Mouse (Mus musculus) liver, embryonic 16.5 days (tissue): ENCODE measurements around the gene Krt28. TPM values are rescaled to one million over a fixed set of nuclear protein-coding genes. Genes with fewer than 3 reads are reported as not detected.

Experiments
- ATAC-seq: fragments of 200-750 bp; cut with Nextera tagmentation; 2 replicates; pipeline ENCODE4 v1.8.0; 2017; ENCODE audit warnings: low read depth, mild to moderate bottlenecking, moderate number of reproducible peaks, moderate library complexity
- H3K27ac ChIP-seq: fragments of 300-500 bp; sonication (generic); 2 replicates; pipeline ENCODE4 v1.5.1; 2014; ENCODE audit warnings: mild to moderate bottlenecking, low read length
- H3K27me3 ChIP-seq: fragments of 300-500 bp; sonication (generic); 2 replicates; pipeline ENCODE4 v1.6.1; 2014; ENCODE audit warnings: low read depth, low read length, mixed read lengths; ENCODE audit not compliant: control insufficient read depth, insufficient read depth
- H3K36me3 ChIP-seq: fragments of 300-500 bp; sonication (generic); 2 replicates; pipeline ENCODE4 v1.6.1; 2014; ENCODE audit warnings: mild to moderate bottlenecking; ENCODE audit not compliant: control insufficient read depth, insufficient read depth
- H3K4me1 ChIP-seq: fragments of 300-500 bp; sonication (generic); 2 replicates; pipeline ENCODE4 v1.6.1; 2014; ENCODE audit warnings: low read depth, low read length, mixed read lengths; ENCODE audit not compliant: control insufficient read depth
- H3K4me2 ChIP-seq: fragments of 300-500 bp; sonication (generic); 2 replicates; pipeline ENCODE4 v1.6.1; 2014; ENCODE audit warnings: low read depth, low read length, mixed read lengths
- H3K4me3 ChIP-seq: fragments of 300-500 bp; sonication (generic); 2 replicates; pipeline ENCODE4 v1.5.1; 2014; ENCODE audit warnings: low read depth, mild to moderate bottlenecking, low read length
- H3K9ac ChIP-seq: fragments of 300-500 bp; sonication (generic); 2 replicates; pipeline ENCODE4 v1.6.1; 2014; ENCODE audit warnings: low read depth, low read length
- H3K9me3 ChIP-seq: fragments of 300-500 bp; sonication (generic); replicated peaks from 2 replicates; pipeline ENCODE4 v1.6.1; 2016; ENCODE audit warnings: low read length; ENCODE audit not compliant: control insufficient read depth
- WGBS: fragments of 180-500 bp; shearing (Covaris S2); extraction: QIAGEN DNeasy Blood & Tissue Kit; methylation state at CpG from one replicate; pipeline ENCODE4 v1.1.7; 2014; ENCODE audit not compliant: insufficient replicate concordance; 5-methylcytosine and 5-hydroxymethylcytosine counted together
- polyA plus RNA-seq: library from polyadenylated mRNA; unstranded; fragments of >200 nt; fragmentation: Nextera tagmentation; extraction: Ambion mirVana; gene quantifications from 2 replicates; pipeline ENCODE4 v1.2.1, GENCODE M21; 2015

The Krt28 gene
- polyA plus RNA-seq, 1 experiment from 2014 or later: not detected

DNA sequence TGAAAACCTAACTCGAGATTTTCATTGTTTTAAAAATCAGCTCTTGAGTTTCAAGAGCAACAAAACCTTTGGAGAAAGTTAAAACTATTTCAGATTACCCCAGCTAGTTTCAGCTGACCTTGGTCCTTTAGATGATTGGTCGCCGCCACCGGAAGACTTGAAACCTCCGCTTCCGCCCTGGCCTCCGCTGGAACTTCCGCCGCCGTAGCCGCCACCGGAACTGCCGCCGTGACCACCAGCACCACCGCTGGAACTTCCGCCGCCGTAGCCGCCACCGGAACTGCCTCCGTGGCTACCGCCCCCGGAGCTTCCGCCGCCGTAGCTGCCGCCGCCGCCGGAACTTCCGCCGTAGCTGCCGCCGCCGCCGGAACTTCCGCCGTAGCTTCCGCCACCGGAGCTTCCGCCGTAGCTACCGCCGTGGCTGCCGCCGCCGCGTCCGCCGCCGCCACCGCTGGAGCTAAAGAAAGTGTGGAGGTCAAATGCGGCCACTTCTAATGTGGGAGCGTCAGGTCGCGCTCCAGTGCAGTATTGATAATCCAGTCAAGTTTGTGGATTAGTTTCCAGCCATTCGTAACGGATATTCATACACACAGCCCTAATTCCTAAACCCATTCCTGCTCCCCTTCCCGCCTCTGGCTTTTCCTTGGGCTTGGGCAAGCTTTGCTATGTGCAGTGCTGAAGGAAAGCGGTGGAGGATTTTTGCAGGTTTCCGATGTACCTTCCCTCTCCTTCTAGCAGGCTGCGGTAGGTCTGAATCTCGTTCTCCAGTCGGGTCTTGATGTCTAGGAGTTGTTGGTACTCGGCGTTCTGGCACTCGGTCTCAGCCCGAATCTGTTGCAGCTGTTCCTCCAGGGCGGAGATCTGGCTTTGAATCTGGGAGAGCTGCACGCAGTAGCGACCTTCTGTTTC lies 11.4 kb upstream of the Krt28 start:
- WGBS: 2% methylated on average over 71 of the region's 71 CpGs
- peak overlapping the region; percentile 71 for H3K4me2 ChIP-seq
- peak overlapping the region; percentile 55 for H3K9ac ChIP-seq
- H3K27ac ChIP-seq: peak overlapping the region; percentile 89
- H3K4me3 ChIP-seq: peak overlapping the region; percentile 64
- ATAC-seq: peak; percentile 83
- H3K4me1 ChIP-seq: no peaks in the 10 kb centered on the region; the same call in 1 of the 2 replicates
- H3K27me3 ChIP-seq: no peaks in the 10 kb centered on the region
- no peaks in the 10 kb centered on the region for H3K36me3 ChIP-seq
- H3K9me3 ChIP-seq: no peaks in the 10 kb centered on the region

DNA sequence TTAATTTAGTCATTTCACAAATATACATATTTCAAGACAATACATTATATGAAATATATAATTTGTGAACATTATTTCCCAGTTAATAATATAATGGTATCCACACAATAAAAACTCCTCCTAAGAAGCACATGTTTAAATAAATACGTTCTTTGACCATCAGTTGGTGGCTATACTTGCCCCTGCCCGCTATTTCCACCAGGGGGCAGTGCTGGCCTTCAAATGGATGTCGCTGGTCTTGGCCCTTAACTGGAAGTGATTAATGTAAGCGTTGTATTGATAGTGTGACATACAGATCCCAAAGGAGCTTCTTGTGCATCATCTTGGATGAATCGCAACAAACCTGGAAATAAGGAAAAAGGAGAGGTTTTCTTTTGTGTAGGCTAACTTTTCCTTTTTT lies 4.9 kb upstream of the Krt28 start:
- H3K9me3 ChIP-seq: no peaks in the 10 kb centered on the region
- no peak overlapping the region for H3K9ac ChIP-seq
- no peak overlapping the region for H3K27ac ChIP-seq
- WGBS: 9% methylated on average over 5 of the region's 5 CpGs
- H3K4me1 ChIP-seq: no peaks in the 10 kb centered on the region
- H3K27me3 ChIP-seq: no peaks in the 10 kb centered on the region
- no peaks in the 10 kb centered on the region for H3K36me3 ChIP-seq
- H3K4me2 ChIP-seq: no peak overlapping the region
- no peak for ATAC-seq
- no peak overlapping the region for H3K4me3 ChIP-seq

DNA sequence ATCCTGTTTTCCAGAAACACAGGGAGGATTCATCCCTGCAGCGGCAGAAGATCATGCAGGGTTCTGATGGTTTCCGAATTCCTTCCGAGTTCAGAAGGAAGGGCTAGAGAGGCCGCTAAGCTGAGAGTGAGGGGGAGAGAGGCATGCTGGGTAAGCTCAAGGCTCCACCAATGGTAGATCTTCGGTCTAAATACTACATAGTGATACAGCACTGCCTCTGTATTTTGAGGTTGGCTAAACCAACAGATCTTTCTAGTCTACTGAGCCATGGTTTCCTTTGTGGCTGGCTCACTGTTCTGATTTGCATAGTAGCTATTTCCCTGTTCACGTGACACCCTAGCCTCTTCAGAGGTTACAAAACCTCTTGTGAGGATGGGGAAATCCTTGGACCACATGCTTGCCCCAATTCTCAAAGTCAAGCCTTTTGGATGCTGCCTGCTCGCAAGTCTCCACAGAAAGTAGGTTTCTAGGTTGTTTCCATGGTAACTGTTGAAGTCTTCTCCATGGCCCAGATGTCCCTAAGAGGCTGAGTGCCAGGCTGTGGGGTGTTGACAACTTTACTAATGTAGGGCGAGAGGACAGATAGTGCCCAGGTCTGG lies 4.8 kb downstream of the Krt28 start:
- Histone ChIP-seq H3K4me1 (no peaks in the 10 kb centered on the region), H3K9ac (no peak overlapping the region), H3K9me3 (no peaks in the 10 kb centered on the region), H3K36me3 (no peaks in the 10 kb centered on the region), H3K4me3 (no peak overlapping the region), H3K27ac (no peak overlapping the region), H3K27me3 (no peaks in the 10 kb centered on the region), H3K4me2 (no peak overlapping the region)
- ATAC-seq: no peak
- WGBS: 62% methylated on average over 8 of the region's 8 CpGs

DNA sequence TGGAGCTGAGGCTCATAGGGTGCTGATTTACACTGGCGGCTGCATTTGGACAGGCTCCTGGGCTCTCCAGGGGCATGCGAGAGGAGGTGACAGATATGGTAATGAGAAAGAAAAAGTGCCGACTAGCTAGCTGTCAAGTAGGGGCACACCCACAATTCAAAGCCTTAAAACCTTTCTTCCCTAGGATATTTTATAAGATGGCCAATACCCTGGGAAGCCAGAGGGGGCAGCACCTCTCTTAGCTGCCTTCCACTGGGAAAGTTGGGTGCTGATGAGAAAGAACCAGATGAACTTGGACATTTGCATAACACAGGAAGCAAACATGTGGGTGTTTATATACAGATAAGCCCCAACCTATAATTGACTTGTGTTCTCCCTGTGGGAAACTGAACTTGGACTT lies 5.5 kb downstream of the Krt28 start:
- no peak for ATAC-seq
- Histone ChIP-seq H3K4me2 (no peak overlapping the region), H3K4me3 (no peak overlapping the region), H3K4me1 (no peaks in the 10 kb centered on the region), H3K9me3 (no peaks in the 10 kb centered on the region), H3K27me3 (no peaks in the 10 kb centered on the region), H3K36me3 (no peaks in the 10 kb centered on the region), H3K27ac (no peak overlapping the region), H3K9ac (no peak overlapping the region)
- 19% methylated on average over 3 of the region's 3 CpGs for WGBS

DNA sequence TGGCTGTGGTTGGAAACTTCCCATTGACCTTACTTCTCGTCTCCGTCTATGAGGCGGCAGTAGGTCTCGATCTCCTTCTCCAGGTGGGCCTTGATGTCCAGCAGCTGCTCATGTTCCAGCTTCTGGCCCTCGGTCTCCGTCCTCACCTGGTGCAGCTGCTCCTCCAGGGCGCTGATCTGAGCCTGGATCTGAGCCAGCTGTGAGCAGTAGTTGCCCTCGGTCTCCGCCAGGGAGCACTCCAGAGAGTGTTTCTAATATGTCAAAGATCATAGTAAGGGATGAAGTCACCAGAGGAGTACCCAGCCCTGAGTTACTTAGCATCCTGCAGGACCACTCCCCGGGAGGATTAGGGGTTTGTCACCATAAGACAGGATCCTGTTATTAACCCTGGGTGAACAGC lies 7.9 kb downstream of the Krt28 start:
- 36% methylated on average over 10 of the region's 10 CpGs for WGBS
- H3K4me2 ChIP-seq: no peak overlapping the region

DNA sequence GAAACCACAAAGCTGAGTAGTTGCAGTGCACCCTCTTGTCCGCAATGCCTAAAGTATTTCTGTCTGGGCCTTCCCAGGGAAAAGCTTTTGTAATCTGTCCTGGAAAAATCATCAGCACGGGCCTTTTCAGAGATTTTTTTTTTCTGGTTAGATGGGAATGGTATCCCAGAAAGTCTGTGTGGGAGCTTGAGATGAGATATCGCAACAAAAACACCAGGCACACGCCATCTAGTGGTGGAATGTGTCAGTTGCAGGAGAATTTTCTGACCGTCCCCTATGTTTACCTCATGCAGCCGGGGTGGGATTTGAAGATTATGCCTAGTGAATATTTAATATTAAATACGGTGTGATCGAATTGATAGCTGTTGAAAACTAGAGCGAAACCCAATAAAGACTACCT lies 10.3 kb downstream of the Krt28 start:
- 19% methylated on average over 9 of the region's 9 CpGs for WGBS
- H3K9me3 ChIP-seq: no peaks in the 10 kb centered on the region
- H3K4me1 ChIP-seq: no peaks in the 10 kb centered on the region
- H3K4me3 ChIP-seq: no peak overlapping the region
- H3K36me3 ChIP-seq: no peaks in the 10 kb centered on the region
- no peak overlapping the region for H3K27ac ChIP-seq
- no peak for ATAC-seq
- H3K9ac ChIP-seq: no peak overlapping the region
- H3K4me2 ChIP-seq: no peak overlapping the region
- H3K27me3 ChIP-seq: no peaks in the 10 kb centered on the region

More for the DNA sequence above, 7.9 kb downstream of the Krt28 start:
- H3K27ac ChIP-seq: no peak overlapping the region
- no peak overlapping the region for H3K4me3 ChIP-seq
- no peaks in the 10 kb centered on the region for H3K27me3 ChIP-seq
- no peaks in the 10 kb centered on the region for H3K9me3 ChIP-seq
- no peak overlapping the region for H3K9ac ChIP-seq
- H3K36me3 ChIP-seq: no peaks in the 10 kb centered on the region
- ATAC-seq: no peak
- H3K4me1 ChIP-seq: no peaks in the 10 kb centered on the region

DNA sequence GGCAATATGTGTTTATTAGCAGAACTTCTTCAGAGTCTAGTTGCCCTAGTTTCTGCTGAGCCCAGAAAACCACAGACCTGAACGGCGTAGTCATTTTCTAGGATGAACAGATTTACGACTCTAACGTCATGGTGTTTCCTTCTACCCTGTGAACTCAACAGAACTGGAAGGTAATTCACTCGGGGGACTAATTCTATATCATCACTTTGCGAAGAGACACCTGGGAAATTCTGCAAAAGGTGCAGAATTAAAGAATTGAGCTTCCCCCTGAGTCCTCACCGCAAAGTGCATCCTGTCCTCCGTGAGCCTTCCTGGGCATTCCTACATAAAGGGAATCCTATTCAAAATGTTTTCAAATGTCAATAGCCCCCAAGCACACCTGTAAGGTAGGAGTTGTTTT lies 13.3 kb downstream of the Krt28 start:
- H3K4me1 ChIP-seq: no peaks in the 10 kb centered on the region
- H3K4me2 ChIP-seq: no peak overlapping the region
- WGBS: 48% methylated on average over 8 of the region's 8 CpGs
- no peaks in the 10 kb centered on the region for H3K9me3 ChIP-seq
- no peak overlapping the region for H3K4me3 ChIP-seq
- no peak overlapping the region for H3K27ac ChIP-seq
- H3K27me3 ChIP-seq: no peaks in the 10 kb centered on the region
- no peak for ATAC-seq
- H3K9ac ChIP-seq: no peak overlapping the region
- no peaks in the 10 kb centered on the region for H3K36me3 ChIP-seq

DNA sequence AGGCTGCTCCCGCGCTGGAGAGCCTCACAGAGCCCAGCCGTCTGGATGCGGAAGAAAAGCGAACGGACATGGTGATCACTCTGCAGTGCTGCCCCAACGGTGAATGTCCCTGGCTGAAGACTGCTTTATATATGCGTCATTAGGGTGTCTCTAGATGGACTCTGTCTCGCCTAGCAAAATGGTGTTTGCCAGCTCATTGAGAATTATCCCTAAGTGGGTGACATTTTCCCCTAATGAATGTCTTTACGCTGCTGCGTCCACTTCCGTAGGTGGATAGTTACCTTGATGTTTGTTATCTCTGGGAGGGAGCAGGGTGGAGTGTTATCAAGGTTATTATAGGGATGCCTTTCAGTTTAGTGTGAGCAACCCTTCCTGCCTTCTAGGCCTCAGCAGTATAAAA lies 23.7 kb downstream of the Krt28 start, which contains the start of gene Krt27:
Gene Krt27, minus strand, starts transcription at position 101 of the 400 bp plus-strand sequence.
- no peak within 1 kb of the TSS for H3K4me2 ChIP-seq
- ATAC-seq: no peak
- H3K9ac ChIP-seq: no peak within 1 kb of the TSS
- no peaks in the 10 kb centered on the region for H3K36me3 ChIP-seq
- WGBS: 62% methylated on average over 12 of the region's 12 CpGs
- H3K27ac ChIP-seq: no peak within 1 kb of the TSS
- H3K9me3 ChIP-seq: no peaks in the 10 kb centered on the region
- no peaks in the 10 kb centered on the region for H3K27me3 ChIP-seq
- H3K4me1 ChIP-seq: no peaks in the 10 kb centered on the region
- H3K4me3 ChIP-seq: no peak within 1 kb of the TSS

DNA sequence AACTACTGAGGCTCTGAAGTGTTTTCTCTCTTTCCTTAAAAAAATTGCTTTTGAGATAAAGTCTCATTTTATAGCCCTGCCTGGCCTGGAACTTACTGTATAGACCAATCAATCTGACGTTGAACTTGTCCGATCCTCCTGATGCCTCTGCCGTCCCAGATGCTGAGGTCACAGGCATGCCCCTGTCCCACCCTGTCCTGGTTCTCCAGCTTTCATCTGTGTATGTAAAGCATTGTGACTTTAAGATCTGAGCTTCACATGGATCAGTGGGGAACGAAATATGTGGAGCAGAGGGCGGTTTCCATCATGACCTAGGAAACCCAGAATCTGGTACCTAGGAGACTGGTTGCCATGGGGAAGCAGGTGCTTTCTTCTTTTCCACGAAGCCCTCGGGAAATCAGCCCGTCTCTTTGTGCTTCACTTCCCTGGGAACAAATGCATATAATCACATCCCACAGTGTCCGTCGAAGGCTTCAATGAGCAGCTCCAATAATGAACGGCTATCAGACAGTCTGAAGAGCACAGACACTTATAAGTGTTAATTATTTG lies 35.3 kb downstream of the Krt28 start:
- no peaks in the 10 kb centered on the region for H3K27me3 ChIP-seq
- no peak for ATAC-seq
- H3K27ac ChIP-seq: no peak overlapping the region
- no peaks in the 10 kb centered on the region for H3K36me3 ChIP-seq
- no peak overlapping the region for H3K4me2 ChIP-seq
- H3K9ac ChIP-seq: no peak overlapping the region
- H3K9me3 ChIP-seq: no peaks in the 10 kb centered on the region
- 71% methylated on average over 11 of the region's 11 CpGs for WGBS
- H3K4me3 ChIP-seq: no peak overlapping the region
- H3K4me1 ChIP-seq: no peaks in the 10 kb centered on the region
